Mouse (Mus musculus): ENCODE results near the gene Kcnj10. TPM values are rescaled to one million over a fixed set of nuclear protein-coding genes. Genes with fewer than 3 reads are reported as not detected.

The Kcnj10 gene
- under 1 TPM; 0.46 to 0.56 TPM for total RNA-seq (2021)
- long read RNA-seq, experiment 1, partial matches to known transcripts, result 0 of 1 reads
- long read RNA-seq, experiment 1, other reads (novel, unspliced or antisense), result 1 of 1 reads
- long read RNA-seq, experiment 2, result 0 reads

DNA sequence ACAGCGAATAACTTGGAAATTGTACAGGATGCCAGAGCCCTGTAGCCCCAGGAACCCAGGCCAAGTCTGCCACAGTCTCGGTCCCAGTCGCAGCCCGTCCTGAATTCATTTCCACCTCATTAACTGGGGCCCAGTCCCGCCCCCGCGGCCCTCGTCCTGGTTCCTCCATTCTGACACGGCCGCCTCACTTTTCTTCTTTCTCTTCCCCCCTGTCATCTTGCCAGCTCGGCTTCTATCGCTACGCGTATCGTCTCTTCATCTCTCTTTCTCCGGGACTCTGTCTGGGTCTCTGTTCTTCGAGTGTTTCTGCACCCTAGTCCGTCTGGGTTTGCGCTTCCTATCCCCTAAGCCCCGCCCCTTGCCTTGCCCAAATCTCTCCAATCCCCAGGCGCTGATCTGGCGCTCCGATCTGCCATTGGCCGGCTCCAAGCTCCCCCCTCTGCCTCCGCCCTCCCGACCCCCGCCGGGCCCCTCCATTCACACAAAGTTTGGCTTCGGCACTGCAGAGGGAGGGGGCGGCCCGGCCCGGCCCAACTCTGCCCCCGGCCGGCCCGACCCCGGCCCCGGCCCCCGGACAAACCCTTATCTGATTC, at the start of gene Kcnj10:
Kcnj10 (plus strand) TSS at position 482 of the 593 bp plus-strand sequence.
- DNase-seq, result peak; percentile 85 to 89

DNA sequence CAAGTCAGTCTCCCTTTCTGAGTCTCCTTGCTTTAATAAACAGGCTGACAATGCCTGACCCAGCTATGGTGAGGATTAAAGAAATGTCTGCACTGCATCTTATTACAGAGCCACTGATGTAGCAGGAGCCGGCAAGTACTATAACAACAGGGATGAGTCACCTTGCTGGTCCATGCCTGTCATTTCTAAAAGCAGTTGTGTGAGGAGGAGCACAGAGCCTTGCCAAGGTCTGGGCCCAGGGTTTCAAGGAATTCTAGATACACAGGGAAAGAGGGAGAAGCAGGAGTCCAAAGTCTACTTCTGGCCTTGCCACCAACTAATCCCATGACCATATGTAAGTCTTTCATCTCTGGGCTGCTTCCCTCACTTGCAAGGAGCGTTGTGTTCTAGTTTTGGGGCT, 48.1 kb upstream of the Kcnj10 start:
- DNase-seq, result peak; percentile 43 to 49

DNA sequence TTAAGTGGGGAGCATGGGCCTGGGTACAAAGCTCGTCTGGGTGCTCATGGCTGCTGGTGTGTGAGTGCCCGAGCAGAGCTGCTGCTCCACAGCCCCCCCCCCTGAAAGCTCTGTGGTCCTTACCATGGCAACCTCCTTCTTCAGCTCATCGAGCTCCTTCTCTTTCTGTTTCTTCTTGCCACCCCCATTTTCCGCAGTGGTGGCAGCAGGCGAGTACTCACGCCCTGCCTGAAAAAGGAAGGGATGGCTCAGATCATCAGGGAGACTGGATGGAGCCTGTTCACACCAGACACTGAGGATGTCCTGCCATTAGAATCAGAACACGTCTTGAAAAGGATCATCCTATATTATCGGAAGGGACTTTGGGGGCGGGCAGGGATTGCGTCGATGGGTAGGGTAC, 47.6 kb upstream of the Kcnj10 start:
- no peak for DNase-seq

DNA sequence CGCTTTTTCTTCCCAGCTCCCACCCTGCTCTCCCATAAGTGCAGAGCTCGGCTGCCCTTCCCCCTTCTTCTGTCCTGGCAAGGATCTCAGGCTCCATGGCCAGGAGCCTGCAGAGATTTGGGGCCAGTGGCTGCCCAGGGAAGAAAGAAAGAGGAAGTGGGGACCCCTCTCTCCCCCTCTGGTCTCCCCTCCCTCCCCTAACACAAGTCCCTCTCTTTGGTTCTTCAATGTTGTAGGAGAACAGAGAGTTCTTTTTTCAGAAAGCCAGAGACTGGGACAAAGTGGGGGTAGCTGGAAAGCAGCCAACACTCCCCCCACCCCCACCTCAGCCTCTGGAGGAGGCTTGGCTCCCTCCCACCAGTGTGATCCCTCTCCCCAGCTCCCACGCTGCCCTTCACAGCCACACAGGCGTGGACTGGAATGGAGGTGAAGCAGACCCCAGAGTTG, 45.2 kb upstream of the Kcnj10 start:
- DNase-seq, result no peak

DNA sequence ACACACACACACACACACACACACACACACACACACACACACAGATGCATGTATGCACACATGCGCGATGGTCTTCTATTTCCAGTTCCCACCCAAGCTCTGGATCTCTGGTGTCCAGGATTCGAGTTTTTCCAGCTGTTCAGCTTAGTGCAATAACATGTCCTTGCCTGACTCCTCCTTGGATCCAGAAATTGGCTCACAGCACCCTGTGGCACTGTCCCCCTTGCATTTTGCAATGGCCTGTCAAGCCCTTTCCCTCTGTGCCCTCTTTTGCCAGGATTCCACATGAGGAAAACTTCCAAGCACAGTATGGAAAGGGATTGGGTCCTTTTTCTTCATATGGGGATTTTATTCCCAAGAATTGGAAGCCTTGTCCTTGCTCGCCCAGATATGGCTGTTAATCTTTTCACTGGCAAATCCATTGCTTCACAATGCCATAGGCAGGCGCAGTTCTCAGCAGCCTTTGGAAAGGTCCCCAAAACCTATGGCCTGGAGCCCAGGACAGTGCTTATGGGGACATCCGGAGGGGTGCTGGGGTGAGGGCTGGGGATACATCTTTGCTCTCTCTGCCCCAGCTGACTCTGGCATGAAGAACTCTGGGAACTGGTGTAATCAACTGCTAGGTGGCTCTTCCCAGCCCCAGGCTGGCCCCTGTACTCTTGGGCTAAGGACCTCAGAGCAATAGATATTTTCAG, 44.0 kb upstream of the Kcnj10 start:
- DNase-seq, result peak; percentile 33 to 52

DNA sequence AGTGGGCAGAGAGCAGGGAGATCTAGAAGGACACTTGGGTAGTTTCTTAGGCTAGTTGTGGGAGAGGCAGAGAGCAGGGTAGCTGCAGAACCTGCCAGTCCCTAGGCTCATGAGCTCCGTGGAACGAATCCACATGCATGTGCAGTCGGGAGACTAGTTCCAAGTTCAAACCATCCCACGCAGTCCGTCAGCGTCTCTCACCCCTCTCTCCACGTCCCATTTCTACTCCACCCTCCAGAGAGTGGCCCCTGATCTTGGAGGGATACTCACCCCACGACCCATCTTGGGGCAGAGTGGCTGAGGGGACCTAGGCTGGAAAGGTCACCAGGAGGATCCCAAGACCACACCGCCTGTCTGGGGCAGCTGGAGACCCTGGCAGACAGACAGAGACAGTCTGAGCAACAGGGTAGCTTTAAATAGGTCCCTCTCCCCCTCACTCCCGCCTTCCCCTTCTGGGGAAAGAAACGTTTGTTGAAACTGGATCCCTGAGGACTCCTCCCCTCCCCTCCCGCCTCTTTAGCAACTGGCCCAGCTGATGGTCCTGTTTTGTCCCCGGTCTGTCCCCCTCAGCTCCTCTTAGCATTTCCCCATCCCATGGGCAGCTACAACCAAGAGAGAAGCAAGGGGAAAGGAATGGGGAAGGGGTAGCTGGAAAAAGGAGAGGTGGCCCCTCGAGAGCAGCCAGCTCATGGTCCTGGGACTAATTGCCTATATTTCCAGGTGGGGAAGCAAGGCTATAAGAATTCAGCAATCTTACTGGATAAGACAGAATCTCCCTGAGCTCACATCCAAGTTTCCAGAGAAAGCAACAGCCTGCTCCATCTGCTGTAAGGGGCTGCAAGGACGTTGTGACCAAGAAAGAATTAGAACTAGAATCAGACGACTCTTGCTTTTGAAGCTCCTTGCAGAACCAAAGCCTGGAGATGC, 43.1 kb upstream of the Kcnj10 start, which contains the start of gene Atp1a2:
Atp1a2 (minus strand) TSS at position 454 of the 927 bp plus-strand sequence.
- peak in 1 of 2 experiments; percentile 32 for DNase-seq

DNA sequence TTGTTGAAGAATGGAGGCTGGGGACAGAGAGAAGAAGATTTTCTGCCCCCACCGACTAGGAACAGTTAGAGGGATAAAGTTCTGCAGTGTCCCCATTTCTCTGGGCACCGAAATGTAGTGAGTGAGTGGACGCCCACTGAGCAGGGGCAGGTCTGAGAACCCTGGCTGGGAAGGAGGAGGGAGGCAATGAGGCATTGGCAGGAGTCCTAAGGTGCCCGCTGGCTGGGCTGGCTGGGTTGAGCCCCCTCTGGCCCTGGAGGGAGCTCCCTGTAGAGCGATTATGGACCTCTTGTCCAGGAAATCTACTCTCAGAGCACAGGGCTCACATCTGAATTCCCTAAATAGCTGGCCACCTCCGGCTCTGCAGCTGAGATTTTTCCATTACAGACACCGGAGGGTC, 41.5 kb upstream of the Kcnj10 start:
- no peak for DNase-seq

DNA sequence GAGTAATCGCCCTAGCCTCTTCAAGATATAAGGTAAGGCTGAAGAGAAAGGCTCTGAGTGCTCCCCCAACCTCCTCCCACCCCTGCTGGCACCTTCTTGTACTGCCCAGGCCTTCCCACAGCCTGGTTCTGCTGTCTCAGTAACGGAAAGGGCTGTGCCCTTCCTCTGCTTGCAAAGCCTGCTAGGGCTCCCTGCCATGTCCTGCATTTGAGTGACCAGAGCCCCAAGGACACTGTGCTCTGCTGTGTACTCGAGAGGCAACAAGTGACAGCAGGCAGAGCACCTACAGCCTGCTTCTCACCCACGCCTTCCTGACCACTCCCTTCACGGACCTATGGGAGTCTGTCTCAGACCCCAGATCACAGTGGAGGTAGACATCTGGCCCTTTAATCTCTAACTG, 40.8 kb upstream of the Kcnj10 start:
- DNase-seq, result peak; percentile 78 to 80

DNA sequence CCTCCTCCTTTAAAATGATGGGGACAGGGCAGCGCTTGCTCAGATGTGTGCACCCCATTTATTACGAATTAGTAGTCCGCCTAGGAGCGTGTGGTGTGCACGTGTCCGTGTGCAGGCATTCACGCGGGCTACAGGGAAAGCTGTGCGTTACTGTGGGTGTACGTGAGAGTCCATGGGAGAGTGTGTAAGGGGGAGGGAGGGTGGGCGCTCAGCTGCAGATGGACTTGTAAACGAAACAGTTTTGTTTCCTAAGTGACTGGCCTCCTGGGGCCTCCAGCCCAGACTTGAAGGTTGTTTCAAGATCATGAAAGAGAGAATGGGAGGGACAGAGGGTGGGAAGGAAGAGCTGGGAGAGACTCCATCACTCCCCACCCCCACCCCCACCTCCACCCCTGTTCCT, 39.8 kb upstream of the Kcnj10 start:
- DNase-seq, result no peak

DNA sequence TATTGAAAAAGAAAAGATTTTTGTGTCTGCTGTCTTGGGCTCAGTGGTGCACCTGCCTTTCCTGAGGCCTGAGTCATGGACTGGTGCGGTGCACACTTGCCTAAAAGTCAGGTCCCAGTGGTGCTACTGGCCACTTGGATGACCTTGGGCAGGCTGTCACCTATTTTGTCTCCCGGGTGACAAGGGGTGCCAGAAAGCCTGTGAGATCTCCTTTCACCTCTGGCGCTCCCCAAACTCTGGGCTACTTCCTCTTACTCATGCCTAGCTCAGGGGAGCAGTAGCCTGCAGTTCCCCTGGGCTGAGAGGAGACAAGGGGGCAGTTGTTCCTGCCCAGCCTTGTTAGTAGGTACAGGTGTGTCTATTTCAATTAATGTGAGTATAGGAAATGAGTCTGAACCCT, 38.7 kb upstream of the Kcnj10 start:
- DNase-seq, result no peak

DNA sequence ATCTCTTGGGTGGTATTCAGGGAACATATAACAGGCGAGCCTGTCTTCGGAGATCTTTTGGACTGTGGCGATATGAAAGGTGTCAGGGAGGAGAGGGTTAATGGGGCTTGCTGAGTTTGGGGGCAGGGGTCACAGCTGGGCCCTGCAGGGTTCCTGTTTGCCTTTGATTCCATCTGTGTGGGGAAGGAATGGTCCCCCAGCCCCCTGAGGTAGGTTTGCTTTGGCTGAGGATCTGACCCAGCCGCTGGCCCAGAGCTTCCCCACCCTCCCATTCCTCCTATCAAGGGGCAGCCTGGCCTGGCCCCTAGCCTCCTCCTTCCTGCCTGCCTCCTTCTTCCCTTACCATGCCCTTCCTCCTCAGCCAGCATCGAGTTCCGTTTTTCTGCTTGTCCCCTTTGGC, 38.2 kb upstream of the Kcnj10 start:
- DNase-seq, result no peak

DNA sequence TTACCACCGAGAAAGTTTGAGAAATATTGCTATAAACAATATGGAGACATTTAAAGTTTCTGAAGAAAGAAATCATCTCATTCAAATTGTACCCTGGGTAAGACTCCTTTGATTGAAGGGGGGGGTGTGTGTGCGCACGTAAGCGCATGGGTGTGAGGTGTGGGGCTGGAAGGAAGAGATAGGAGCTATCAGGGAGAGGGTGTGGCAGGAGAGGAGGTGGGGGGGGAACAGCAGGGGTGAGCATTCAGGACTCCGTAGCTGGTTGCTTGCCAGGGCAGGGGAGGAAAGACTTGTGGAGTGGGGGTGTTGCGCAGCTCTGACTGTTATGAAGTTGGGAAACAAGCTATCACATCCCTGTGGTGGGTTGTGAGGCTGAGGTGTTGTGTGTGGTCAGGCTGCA, 36.6 kb upstream of the Kcnj10 start:
- DNase-seq, result no peak

DNA sequence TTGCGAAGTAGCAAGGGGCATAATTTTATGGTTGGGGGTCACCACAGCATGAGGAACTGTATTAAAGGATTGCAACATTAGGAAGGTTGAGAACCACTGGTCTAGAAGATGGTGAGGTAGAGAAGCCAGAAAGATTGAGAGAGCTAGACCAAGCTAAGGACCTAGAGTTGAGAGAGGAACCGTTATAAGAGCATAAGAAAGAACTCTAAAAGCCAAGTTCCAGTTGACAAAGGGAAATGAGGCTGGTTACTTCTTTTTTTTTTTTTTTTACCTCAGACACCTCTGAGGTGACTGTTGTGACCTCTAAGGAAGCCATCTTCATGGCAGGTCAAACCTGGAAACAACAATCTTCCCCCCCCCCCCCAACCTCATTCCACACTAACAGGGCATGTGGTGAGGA, 35.9 kb upstream of the Kcnj10 start:
- no peak for DNase-seq

DNA sequence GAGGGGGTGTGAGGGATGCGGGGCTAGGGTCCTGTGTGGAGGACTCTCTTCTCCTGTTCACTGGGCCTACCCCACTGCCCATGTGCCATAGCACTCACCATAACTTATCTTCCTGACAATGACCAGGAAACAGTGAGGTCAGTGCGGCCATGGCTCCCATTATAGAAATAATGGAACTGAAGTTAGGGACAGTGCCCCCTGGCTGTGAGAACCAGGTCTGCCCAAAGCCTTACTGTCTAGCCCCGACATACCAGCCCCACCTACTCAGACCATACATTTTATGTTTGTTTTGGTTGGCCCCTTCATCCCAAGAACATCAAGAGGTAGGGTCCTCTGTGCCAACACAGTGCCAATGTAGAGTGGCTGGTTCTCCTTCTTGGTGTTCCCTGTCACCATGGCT, 35.4 kb upstream of the Kcnj10 start:
- DNase-seq, result peak; percentile 39 to 44

DNA sequence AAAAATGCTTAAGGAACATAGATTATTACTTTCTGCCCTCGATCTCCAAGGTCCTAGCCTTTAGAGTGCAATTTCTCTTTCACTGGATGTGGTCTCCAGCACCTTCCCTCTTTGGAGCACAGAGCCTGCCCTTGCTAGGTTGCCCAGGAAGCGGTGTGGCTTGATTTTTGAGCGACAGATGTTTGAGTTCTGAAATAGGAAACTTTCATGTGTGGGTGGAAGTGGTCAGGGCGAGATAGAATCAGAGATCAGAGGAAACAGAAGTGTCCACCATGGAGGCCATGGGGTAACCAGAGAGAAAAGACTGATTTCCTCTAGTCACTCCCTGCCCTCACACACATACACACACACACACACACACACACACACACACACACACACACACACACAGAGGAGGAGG, 34.8 kb upstream of the Kcnj10 start:
- no peak for DNase-seq

DNA sequence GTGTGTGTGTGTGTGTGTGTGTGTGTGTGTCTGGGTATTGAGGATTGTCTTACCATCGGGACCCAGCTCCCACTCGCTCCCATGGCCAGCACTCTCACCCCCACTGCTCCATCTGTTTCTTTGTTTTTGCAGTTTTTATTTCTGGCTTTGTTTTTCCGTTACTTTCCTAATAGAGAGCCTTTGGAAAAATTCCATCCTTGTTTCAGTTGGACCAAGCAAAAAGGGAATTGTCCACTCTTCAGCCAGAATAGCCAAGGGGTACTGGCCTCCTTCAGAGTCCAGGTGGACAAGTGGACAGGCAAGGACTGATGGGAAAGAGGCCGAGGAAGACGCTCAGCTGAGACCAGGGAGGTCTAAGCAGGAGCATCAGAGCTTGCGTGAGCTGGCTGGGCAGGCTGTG, 34.1 kb upstream of the Kcnj10 start:
- DNase-seq, result no peak

DNA sequence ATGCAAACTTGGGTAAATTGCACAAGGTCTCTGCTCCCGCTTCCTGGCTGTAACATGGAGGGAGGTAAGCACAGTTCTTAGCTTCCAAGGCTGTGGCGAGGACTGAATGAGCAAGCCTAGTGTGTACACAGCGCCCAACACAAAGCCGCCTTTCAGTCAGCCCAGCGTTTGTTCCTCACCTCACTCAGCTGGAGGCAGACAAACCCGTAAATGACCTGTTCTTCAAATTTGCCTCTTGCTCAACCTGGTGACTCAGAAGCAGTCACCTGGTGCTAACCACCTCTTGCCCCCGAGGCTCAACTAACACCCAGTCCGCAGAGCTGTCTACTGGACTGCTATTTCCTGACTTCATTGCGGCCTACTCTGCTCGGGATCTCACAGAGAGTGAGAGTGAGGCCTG, 33.1 kb upstream of the Kcnj10 start:
- no peak for DNase-seq

DNA sequence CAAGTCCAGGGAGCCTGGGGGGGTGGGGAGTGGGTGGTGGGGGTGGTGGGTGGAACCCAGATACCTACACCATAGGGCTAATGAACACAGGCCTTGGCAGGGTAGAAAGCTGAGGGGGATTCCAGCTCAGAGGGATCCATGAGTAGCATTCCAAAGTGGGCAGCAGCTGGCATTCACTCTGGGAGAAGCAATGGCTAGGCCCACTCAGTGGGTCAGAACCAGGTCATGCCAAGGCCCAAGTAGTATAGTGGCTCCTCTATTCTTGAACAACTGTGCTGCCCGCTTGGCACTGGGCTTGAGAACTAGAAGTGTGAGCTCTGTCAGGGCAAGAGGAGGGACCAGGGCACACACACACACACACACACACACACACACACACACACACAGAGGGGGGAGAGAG, 32.6 kb upstream of the Kcnj10 start:
- DNase-seq, result no peak

DNA sequence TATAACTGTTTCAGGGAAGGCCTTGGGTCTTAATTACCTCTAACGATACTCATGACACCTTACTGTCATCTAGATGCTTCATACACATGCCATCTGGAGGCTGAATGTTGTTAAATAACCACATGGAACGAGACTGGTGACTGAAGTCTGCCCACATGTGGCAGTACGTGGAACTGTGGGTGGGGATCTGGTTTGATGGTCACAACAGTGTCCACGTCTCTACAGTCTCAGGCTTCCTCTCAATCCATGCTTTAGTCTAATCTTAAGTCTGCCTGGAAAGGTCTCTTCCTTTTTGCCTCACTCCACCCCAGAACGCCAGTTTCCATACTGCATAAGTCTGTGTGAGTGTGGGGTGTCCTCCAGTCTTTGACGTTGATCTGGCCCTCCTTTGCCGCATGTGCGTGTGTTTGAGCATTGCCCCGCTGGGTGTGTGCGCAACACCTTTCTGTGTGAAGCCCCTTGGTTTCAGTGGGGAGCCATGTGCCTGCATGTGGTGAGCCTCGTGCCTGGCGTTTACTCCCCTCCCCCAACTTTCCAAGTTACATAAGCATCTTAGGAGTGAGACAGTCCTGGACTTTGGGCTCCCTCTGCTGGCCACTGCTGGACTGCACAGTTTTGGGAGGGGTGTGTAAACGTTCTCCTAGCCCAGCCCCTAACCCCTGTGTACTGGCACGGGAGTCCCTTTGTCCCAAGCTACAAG, 31.2 kb upstream of the Kcnj10 start:
- peak; percentile 90 to 92 for DNase-seq

DNA sequence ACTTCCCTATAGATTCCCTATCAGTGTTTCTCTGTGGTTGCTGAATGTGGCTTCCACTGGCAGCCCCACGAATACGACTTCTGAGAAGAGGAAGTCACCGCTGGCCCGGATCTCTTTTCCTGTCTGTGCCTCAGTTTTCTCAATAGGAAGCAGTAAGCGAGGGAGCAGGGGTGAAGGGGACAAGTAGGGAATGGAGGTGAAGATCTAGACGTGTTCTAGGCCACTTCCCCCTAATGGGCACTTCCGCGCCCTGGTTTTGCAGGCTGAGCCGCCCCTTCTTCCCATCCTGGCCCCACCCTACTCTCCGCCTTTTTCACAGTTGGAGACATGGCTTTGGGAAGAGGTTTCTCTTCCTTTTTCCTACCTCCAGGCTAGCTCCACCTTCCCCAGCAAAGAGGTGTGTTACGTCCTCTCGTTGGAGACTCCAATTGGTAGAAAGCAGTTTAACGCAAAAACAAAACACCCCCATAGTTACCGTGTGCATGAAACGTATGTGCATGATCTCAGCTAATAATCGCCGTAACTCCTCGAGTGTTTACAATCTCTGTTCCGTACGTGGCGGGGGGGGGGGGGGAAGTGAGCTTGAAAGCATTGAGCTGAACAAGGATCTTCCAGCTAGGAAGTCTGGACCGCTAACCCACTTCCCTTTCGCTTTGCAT, 29.6 kb upstream of the Kcnj10 start:
- peak; percentile 79 to 81 for DNase-seq
